Mouse (Mus musculus): Measurements from ENCODE around the gene Mrtfb.
A peak's percentile ranks its signal among the peaks of the same experiment; 100 is the strongest.

Gene Mrtfb

DNA sequence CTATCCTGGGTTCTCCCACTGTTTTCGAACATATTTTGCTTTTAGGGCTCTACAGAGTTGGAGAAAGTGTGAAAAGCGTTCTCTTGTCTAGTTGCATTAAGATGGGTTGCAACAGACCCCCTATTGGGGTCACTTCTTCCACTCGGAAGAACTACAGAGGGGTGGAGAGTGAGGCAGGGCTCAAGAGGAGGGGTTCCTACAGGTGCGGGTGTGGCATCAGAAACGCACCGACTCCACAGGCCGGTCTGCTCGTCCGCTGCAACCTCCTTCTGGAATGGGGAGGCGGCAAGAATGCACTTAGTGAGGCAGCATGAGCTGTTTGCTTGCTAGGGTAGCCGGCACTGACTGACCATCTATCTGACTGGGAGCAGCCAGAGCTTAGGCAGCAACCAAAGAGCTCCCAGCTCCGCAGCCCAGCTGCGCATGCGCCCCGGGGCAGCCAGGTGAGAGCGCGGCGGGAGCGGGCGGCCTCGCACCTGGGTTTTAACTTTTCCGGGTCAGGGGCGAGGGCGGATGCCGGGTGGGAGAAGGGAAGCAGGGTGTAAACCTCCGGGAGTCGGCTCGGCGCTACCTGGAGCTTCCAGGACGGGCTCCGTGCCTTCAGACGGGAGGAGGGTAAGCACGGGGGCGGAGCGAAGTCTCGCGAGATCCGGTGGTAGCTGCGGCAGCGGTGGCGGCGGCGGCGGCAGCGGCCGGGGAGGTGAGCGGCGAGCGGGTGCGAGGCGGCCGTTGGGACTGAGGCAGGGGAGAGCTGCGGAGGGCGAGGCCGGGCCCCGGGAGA lies at the start of gene Mrtfb:
Mrtfb (plus strand) TSS at position 627 of the 781 bp plus-strand sequence.
- peak; percentile 86 for DNase-seq (ENCODE audit: low spot score)

DNA sequence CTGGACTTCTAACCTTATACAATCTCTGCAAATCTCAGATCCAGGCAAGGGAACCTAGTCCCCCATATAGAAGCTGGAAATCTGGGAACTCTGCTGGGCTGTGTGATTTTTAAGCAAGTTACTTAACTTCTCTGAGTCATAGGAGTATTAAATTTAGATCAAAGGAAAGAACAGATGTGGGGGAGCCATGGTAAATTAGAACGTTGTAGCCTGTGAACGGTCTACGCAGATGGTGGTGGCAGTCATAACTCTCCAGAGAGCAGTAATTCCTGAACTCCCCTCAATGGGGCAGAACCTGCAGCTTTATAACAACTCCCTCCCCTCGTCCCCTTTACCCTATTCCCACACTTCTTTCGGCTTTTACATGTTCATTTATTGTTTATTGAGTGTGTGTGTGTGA lies 48.6 kb upstream of the Mrtfb start:
- no peak for DNase-seq (ENCODE audit: low spot score)

DNA sequence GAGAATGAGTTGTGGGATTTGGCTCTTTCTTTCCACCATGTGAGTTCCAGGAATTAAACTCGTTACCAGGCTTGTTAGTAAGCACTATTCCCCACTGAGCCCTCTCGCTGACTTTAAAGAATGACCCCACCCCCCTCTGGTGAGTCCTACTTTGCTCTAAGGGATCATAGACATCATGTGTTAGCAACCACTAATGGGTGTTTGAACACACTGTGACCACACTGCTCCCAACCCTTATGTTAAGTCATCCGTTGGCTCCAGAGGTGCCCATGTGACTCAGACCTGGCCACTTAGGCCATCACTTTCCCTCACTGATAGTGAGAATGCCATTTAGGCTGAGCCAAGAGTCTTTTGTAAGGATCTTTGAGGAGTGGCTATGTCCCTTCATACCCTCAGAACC lies 48.2 kb upstream of the Mrtfb start:
- DNase-seq (ENCODE audit: low spot score): no peak

DNA sequence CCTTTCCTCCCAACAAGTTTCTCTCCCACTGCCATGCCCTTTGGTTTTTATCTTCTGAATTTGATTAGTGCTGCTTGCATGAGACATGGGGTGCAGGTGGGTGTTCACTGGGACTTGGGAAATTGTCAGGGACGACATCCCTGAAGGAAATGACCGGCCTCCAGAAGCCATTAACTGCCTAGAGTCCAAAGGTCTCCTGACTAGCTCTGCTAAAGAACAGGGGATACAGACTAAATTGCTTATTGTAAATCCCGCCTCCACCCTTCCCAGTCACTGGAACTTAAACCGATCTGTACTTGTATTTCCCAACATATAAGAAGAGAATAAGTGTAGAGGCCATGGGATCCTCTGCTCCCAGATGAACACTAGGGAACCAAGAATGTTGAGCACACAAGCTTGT lies 43.5 kb upstream of the Mrtfb start:
- no peak for DNase-seq (ENCODE audit: low spot score)

DNA sequence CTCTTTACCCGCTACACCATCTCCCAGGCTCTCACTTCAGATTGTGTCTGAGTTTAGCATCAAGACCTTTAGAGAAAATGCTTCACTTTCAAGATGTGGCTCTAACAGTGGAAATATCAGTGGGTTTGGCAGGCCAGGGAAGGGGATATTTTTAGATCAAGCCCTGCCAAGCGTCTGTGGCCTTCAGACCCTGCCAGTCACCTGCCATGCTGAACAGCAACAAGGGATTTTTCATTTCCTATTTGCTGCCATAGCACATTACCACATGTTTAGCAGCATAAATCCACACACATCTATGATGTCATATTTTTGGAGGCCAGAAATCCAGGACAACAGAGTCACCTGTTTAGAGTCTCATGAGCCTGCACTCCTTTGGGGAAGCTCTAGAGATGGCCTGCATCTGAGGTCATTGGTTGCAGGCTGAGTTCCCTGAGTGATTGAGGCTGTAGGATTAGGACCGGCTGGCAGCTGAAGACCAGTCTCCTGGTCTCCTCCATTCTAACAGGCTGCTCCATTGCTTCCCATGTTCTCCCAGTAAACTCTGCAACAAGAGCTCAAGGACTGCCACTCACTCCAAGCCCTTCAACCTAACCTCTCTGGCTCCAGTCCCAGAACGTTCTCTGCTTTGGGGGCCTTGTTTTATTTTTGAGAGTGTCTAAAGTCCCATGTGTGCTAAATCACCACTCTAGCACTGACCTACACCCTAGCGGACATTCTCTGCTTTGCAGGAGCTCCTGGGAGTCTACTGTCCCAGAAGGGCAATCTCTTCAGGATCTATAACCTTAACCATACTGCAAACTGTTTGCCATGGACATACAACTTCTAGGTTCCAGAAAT lies 39.9 kb upstream of the Mrtfb start:
- DNase-seq (ENCODE audit: low spot score): no peak

DNA sequence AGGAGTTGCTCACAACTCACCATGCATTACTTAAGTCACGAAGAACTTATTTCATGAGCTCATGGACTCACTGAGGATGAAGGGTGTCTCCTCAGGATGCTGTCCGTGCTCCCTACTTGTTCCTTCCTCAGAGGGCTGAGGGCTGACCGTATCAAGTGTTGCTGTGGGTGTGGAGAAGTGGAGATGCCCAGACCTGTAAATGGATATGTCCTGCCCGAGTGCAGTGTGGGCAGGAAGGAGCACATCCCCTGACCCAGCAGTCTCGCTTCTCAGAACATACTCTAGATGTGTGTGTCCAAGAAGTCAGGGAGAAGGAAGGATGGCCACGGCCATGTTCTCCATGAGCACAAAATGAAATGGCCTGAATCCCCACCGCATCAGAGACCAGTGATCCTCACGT lies 38.3 kb upstream of the Mrtfb start:
- DNase-seq (ENCODE audit: low spot score): no peak

DNA sequence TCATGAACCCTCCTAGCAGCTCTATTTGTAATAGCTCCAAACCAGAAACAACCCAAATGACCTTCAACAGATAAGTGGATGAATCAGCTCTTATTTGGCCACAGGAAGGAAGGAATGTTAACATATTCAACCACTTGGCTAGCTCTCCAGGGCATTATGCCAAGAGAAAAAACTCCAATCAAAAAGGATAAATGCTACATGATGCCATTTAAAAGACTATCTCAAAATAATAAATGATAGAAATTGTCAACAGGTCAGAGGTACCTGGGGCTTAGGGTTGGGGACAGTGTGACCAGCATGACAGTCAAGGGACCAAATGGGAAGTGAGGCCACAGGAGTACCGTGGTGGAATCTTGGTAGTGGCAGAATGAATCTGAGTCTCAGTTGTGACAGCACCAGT lies 34.8 kb upstream of the Mrtfb start:
- DNase-seq (ENCODE audit: low spot score): no peak

DNA sequence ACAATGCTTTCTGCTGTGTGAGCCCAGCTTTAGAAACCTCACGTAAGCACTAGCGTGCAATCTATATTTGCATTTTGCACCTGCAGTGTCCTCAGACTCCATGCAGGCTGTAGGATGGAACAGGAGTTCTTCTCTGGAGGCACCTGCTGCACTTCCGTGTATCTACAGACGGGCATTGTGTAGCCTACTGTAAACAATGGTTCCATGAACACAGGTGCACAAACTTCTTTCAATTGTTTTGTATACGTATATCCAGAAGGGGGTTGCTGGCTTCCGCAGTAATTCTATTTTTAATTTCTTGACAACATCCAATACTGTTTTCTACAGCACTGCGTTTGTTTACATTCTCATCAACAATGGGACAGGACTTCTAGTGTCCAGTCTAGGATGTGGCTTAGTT lies 24.2 kb upstream of the Mrtfb start:
- no peak for DNase-seq (ENCODE audit: low spot score)

DNA sequence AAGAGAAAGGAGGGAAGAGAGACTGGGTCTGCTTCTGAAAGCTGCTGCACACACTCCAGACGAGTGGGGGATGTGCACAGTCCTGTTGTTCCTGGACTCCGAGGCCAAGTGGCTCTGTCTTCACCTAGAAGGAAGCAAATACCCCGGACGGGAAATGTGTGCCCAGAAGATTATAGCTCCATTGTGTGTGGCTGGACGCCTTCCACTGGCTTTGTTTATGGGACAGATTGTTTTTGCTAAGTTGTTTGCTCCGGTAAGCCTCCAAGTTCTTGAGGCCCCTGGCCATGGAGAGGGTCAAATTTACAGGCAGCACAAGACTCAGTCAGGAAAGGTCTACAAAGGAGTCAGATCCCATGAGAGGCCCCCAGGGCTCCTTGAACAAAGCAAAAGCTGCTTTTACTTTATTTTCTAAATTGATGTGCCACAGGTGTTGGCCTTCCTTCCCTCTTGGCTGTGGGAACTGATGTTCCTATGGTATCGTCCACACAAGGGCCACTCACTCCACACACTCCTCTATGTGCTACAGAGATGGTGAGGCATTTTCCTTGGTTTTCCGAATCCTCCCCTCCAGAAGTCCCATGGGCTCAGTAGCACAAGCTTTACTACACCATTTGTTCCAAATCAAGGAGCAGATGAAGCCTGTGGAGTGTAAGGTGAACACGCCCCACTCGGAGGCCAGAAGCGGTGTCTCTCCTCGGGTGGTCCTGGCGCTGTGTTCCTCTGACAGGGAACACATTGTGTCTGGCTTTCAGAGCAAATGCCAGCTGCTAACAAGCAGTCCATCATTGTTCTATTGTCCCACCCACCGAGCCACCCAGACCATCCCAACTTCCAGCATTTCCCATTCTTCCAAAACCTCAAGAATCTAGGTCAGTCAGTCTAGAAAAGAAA lies 23.1 kb upstream of the Mrtfb start:
- DNase-seq (ENCODE audit: low spot score): no peak

DNA sequence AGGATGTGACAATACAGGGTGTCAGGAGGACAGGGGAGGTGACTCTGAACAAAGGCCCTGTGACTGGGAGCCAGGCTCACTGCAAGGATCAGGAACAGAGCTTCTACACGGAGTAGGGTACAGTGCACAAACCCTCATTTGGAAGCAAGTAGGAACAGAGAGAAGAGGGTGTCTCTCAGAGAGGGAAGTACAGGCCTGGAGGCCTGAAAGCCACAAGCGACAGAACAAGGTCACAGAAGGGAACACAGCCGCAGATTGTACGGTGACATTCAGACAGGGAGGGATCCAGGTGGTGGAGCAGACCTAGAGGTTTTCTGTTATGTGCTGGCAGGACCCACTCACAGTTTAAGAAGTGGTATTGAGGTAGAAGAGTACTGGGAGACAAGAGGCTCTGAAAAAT lies 17.2 kb upstream of the Mrtfb start:
- DNase-seq (ENCODE audit: low spot score): no peak

DNA sequence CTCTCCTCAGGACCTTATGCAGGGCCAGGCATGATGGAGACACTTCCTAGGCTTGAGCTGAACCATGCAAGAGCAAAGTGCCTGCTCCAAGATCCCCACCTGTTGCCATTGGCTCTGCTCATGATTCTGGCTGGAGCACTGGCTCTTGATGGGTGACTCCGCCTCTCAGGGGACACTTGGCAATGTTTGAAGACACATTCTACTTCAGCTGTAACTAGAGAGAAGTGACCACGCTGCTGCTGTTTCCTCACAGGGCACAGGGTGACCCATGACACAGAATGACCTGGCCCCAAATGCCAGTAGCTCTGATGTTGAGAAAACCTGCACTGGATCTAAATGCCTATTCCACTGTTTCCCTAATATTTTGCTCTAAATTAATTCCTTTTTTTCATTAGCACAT lies 16.7 kb upstream of the Mrtfb start:
- no peak for DNase-seq (ENCODE audit: low spot score)

DNA sequence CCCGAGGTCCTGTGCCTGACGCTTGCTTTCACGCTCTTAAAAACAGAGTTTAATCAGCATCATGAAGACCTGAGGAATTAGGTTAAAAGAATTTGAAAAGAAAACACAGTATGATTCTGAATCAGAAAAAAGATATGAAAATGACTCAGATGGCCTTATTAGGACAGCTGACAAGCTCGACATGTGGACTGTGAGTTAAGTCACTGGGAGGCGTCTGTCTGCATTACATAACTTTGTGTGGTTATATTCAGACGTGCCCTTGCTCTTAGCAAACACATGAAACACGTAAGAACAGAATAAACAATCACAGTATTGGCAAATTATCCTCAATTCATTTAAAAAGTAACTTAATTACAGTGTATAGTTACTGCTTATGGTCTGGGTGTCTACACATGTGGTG lies 16.0 kb upstream of the Mrtfb start:
- no peak for DNase-seq (ENCODE audit: low spot score)

DNA sequence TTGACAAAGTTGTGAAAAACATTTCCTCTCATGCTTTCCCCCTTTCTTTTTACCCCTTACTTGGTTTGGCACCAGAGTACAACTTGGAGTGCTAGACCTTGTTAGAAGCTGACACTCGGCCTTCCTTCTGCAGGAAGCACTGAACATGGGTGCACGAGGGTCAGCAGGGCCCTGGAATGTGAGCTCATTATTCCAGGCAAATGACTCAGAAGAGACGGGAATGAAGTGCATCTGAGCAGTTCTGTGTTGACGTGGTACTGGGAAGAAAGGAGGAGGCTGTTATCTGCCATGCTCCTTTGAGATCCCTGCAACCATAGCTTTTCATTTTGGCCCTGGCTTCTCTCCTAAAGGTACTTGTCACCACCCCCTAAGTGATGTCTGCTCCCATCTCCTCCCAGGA lies 10.6 kb upstream of the Mrtfb start:
- no peak for DNase-seq (ENCODE audit: low spot score)

DNA sequence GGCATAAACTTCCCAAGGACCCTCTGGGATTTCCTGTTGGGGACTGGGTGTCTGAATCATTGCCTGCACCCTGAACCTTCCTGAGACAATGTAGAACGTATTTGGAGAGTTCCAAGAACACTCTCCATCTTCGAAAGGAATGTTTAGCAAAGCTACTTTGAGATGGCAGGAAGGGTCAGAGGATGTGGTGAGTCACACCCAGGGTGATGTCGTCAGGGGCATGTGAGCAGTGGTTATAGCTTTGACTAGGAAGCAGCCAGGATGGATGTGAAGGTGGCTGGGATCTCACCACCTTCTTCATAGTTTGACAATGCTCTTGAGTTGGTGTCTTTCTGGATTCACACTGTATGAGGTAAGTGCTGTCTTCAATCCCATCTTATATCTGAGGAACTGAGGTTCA lies 9.4 kb upstream of the Mrtfb start:
- DNase-seq (ENCODE audit: low spot score): no peak

DNA sequence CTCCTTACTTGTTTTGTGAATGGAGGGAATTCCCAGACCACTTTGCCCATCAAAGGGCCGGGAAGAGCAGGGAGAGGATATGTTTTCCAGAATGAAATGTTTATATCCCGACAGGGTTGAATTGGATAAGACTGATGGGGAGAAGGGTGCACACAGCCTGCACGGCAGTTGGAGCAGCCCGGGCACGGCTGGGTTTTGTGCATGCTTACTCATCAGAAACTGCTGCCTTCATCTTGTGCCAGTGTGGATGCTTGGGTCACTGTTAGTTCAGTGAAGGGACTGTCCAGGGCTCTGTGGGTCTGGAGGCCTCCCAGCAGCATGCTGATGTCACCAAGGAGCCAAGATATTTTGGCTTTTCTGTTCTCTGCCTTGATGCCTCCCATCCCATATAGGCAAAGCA lies 6.2 kb upstream of the Mrtfb start:
- no peak for DNase-seq (ENCODE audit: low spot score)

DNA sequence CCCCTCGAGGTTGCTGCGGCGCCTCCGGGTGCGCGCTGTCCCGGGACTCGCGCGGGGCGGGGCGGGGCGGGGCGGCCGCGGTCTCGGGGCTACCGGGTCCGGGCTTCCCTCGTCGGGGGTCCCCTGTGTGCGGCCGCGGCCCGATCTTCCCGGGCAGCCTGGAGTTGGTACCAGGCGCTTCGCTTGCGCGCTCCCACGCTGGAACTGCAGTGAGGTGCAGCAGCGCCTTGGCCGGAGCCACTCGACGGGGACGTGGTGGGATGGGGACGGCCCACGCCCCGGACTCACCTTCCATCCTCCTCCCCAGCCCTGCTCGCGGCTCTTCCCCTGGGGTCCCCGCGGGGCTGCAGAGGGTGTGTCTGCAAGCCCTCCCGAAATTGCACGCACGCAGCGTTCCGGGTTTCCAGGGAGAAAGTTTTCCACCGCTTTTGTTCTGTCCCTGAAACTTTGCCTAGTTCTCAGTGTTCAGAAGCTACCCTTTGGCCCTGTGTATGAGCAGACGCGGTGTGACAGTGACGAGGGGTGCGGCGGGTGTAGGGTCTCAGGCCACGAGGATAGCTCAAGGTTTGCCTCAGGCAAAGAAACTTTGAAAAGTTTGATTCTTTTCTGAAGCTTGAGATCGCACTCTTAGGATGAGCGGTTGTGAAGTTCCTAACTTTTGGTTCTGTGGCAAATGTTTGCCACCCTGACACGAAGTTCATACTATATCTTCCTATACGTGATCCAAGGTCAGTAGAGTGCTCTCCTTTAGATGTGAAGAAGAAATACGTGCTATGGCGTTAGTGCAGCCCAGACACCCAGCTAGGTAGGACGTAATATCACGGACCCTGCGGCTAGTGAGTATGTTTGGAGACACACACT lies 616 bp downstream of the Mrtfb start:
- peak; percentile 2 for DNase-seq (ENCODE audit: low spot score)

DNA sequence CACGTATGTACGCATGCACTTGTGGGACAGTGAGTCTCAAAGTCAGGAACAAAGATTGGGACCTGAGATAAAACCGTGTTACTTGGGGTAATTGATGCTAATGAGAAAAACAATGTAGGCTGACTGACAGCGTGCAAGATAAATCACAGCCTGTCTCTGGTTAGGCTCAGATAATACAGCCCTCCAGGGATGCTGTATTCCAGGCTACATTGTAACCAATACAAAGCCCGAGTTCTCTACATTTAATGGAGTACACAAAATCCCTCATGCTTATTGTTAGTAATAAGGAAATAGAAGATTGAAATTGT lies 1.2 kb downstream of the Mrtfb start:
- DNase-seq (ENCODE audit: low spot score): no peak

DNA sequence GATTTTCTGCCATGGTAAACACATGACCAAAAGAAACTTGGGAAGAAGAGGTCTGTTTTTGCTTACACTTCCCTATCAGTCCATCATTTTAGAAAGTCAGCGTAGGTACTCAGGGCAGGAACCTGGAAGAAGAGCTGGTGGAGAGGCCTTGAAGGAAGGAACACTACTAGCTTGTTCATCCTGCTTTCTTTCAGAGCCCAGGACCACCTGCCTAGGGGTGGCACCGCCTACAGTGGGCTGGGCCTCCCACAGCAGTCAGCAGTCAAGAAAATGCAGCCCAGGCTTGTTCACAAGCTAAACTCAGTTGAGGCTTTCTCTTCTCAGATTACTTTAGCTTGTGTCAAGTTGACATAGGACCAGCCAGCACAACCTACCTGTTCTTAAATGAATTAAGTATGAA lies 2.7 kb downstream of the Mrtfb start:
- no peak for DNase-seq (ENCODE audit: low spot score)

DNA sequence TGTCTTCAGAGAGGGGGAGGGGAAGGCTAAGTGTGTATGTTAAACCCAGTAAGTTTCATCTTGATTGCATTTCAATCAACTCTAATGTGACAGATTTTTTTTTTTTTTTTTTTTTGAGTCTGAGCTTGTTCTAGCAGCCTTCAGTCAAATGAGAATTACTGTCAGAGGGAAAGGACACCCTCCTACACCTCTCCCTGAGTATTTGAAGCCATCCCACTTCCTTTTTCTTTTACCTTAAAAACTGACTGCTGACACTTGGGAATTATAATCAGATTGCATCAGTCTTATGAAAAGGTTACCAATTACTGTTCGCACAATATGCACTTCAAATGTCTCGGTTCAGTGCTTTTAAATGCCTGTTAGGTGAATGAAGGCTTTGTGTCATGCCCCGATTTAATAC lies 10.0 kb downstream of the Mrtfb start:
- DNase-seq (ENCODE audit: low spot score): no peak

DNA sequence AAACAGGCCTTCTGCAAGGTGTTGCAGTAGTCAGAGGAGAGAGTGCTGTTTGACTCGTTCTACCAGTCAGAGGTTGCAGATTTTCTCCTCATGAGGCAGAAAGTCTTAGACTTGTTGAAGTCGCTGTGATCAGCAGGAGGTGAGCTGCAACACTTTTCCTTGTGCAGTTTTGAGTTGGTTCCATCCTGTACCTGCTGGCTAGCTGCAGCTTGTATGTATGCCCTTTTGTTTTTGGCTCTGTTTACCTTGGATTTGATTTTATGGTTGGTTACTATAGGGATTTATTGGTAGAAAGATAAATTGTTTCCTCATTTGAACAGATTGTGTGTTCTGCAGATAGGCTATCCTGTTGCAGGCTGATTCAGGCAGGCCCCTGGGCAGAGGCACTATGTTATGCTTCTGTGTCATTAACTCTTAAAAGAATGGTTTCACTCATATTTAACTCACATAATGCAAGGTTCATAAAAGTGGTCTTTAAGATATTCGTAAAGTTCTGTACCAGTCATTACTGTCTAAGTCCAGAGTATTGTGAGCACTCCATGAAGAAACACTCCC lies 11.1 kb downstream of the Mrtfb start:
- no peak for DNase-seq (ENCODE audit: low spot score)

DNA sequence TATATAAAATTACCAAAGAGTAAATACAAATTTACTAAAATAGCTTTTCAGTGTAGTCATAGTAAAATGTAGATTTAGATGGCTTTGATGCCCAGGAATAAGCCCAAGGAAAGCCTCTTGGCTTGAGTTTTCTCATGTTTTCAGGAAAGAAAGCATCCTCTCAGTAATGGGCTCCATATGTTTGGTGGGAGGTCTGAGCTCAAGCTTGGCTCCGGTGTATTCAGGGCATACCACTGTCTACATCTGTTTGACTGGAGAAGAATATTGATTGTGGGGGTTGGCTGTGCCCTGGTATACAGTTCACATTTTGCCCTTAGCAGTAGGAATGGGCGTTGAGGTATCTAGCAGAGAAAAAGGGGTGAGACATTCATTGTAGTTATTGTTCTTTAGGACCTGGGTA lies 13.1 kb downstream of the Mrtfb start:
- no peak for DNase-seq (ENCODE audit: low spot score)

DNA sequence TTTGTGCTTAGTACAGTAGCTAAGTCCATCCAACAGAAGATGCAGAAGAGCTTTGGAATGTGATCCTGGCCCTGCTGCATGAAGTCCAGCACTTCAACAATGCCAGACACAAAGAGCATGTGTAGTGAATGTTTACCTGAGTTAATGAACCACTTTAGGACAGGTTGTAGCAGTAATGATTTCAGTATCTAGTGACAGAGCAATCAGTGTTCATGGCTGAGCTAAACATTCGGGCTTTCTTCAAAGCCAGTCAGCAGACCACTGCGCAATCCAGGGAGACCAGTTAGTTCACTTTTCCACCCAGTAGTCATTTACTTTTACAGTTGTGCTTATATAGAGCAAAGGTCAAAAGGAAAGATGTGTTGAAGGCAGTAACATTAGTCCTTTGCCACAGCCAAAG lies 20.0 kb downstream of the Mrtfb start:
- no peak for DNase-seq (ENCODE audit: low spot score)
